Mouse (Mus musculus): ENCODE data around the gene Cdh24. TPM values are rescaled to one million over a fixed set of nuclear protein-coding genes. Genes with fewer than 3 reads are reported as not detected.
A peak's percentile ranks its signal among the peaks of the same experiment; 100 is the strongest.

Gene Cdh24
- polyA plus RNA-seq, 2 experiments = 0.13 to 1.4 TPM

GRCm38 (mm10) chr14:54669381-54669780 lies 28.2 kb upstream of the Cdh24 start:
- no peak for DNase-seq (ENCODE audit: low read depth in 3 of 3, low spot score in 3 of 3)
- Histone ChIP-seq H3K27me3 (ENCODE audit: control insufficient read depth, insufficient read depth, low read length) (no peaks in the 10 kb centered on the region), H3K4me2 (ENCODE audit: low read depth) (no peak overlapping the region), H3K36me3 (replicated peaks; ENCODE audit: control insufficient read depth, insufficient read depth, low read depth) (peaks cover 57% of the 10 kb centered on the region), H3K4me1 (replicated peaks; ENCODE audit: control insufficient read depth in 2 of 2, insufficient read depth in 2 of 2, low read length in 1 of 2) (no peaks in the 10 kb centered on the region), H3K4me3 (ENCODE audit: insufficient read depth in 1 of 2, low read depth in 2 of 2, low read length in 2 of 2) (no peak overlapping the region), H3K27ac (no peak overlapping the region), H3K9me3 (ENCODE audit: control insufficient read depth, low read length) (no peaks in the 10 kb centered on the region), H3K9ac (replicated peaks) (no peak overlapping the region)
- TF ChIP-seq CTCF (IDR thresholded peaks at IDR 0.05; ENCODE audit: low read depth) (peak; percentile 87), EP300 (IDR thresholded peaks at IDR 0.05; ENCODE audit: low read depth) (no peak)
- 56% methylated on average over 4 of the region's 4 CpGs for WGBS (ENCODE audit: insufficient replicate concordance)
- no peak for ATAC-seq (ENCODE audit: insufficient read depth)

- DNase-seq (ENCODE audit: low read depth in 3 of 3, low spot score in 3 of 3) (no peak), ATAC-seq (ENCODE audit: insufficient read depth) (no peak)
- Histone ChIP-seq H3K4me1 (replicated peaks; ENCODE audit: control insufficient read depth in 2 of 2, insufficient read depth in 2 of 2, low read length in 1 of 2) (no peaks in the 10 kb centered on the region), H3K4me2 (ENCODE audit: low read depth) (no peak overlapping the region), H3K9ac (replicated peaks) (no peak overlapping the region), H3K27me3 (ENCODE audit: control insufficient read depth, insufficient read depth, low read length) (no peaks in the 10 kb centered on the region), H3K27ac (no peak overlapping the region), H3K9me3 (ENCODE audit: control insufficient read depth, low read length) (no peaks in the 10 kb centered on the region), H3K36me3 (replicated peaks; ENCODE audit: control insufficient read depth, insufficient read depth, low read depth) (peaks cover 85% of the 10 kb centered on the region), H3K4me3 (ENCODE audit: insufficient read depth in 1 of 2, low read depth in 2 of 2, low read length in 2 of 2) (no peak overlapping the region)
- TF ChIP-seq CTCF (IDR thresholded peaks at IDR 0.05; ENCODE audit: low read depth) (no peak), EP300 (IDR thresholded peaks at IDR 0.05; ENCODE audit: low read depth) (no peak)
- WGBS (ENCODE audit: insufficient replicate concordance) = 81% methylated on average over 10 of the region's 10 CpGs
These were observed 23.5 kb upstream of the Cdh24 start for GRCm38 (mm10) chr14:54664477-54665222.

GRCm38 (mm10) chr14:54660009-54660408 lies 18.8 kb upstream of the Cdh24 start:
- no peaks in the 10 kb centered on the region for H3K27me3 ChIP-seq (ENCODE audit: control insufficient read depth, insufficient read depth, low read length)
- 83% methylated on average over 2 of the region's 2 CpGs for WGBS (ENCODE audit: insufficient replicate concordance)
- H3K4me2 ChIP-seq (ENCODE audit: low read depth) = no peak overlapping the region
- H3K36me3 ChIP-seq (replicated peaks; ENCODE audit: control insufficient read depth, insufficient read depth, low read depth) = peaks cover 91% of the 10 kb centered on the region
- H3K4me3 ChIP-seq (ENCODE audit: insufficient read depth in 1 of 2, low read depth in 2 of 2, low read length in 2 of 2) = no peak overlapping the region
- H3K9ac ChIP-seq (replicated peaks) = no peak overlapping the region
- DNase-seq (ENCODE audit: low read depth in 3 of 3, low spot score in 3 of 3) (peak in 1 of 3 experiments; percentile 53), ATAC-seq (ENCODE audit: insufficient read depth) (no peak)
- H3K4me1 ChIP-seq (replicated peaks; ENCODE audit: control insufficient read depth in 2 of 2, insufficient read depth in 2 of 2, low read length in 1 of 2) = no peaks in the 10 kb centered on the region
- no peaks in the 10 kb centered on the region for H3K9me3 ChIP-seq (ENCODE audit: control insufficient read depth, low read length)
- TF ChIP-seq EP300 (IDR thresholded peaks at IDR 0.05; ENCODE audit: low read depth) (no peak), CTCF (IDR thresholded peaks at IDR 0.05; ENCODE audit: low read depth) (no peak)
- no peak overlapping the region for H3K27ac ChIP-seq

- peaks cover 58% of the 10 kb centered on the region for H3K36me3 ChIP-seq (replicated peaks; ENCODE audit: control insufficient read depth, insufficient read depth, low read depth)
- 0% methylated on average over 12 of the region's 12 CpGs for WGBS (ENCODE audit: insufficient replicate concordance)
- H3K27me3 ChIP-seq (ENCODE audit: control insufficient read depth, insufficient read depth, low read length) = no peaks in the 10 kb centered on the region
- peak overlapping the region; percentile 91 for H3K4me2 ChIP-seq (ENCODE audit: low read depth)
- no peak for TF ChIP-seq EP300 (IDR thresholded peaks at IDR 0.05; ENCODE audit: low read depth)
- TF ChIP-seq CTCF (IDR thresholded peaks at IDR 0.05; ENCODE audit: low read depth) = peak; percentile 26; the same call in 1 of the 2 replicates
- DNase-seq (ENCODE audit: low read depth in 3 of 3, low spot score in 3 of 3) = peak; percentile 76 to 78 (median 77)
- peak overlapping the region; percentile 62 to 98 for H3K4me3 ChIP-seq (ENCODE audit: insufficient read depth in 1 of 2, low read depth in 2 of 2, low read length in 2 of 2)
- H3K4me1 ChIP-seq (replicated peaks; ENCODE audit: control insufficient read depth in 2 of 2, insufficient read depth in 2 of 2, low read length in 1 of 2) = peaks cover 14 to 19% of the 10 kb centered on the region in 2 experiments
- ATAC-seq (ENCODE audit: insufficient read depth) = peak; percentile 85
- H3K27ac ChIP-seq = peak overlapping the region; percentile 65
- no peaks in the 10 kb centered on the region for H3K9me3 ChIP-seq (ENCODE audit: control insufficient read depth, low read length)
- peak overlapping the region; percentile 58 for H3K9ac ChIP-seq (replicated peaks)
These were observed 12.3 kb upstream of the Cdh24 start for GRCm38 (mm10) chr14:54653496-54653895.

- Histone ChIP-seq H3K27me3 (ENCODE audit: control insufficient read depth, insufficient read depth, low read length) (no peaks in the 10 kb centered on the region), H3K9ac (replicated peaks) (peak overlapping the region; percentile 58), H3K9me3 (ENCODE audit: control insufficient read depth, low read length) (no peaks in the 10 kb centered on the region), H3K4me1 (replicated peaks; ENCODE audit: control insufficient read depth in 2 of 2, insufficient read depth in 2 of 2, low read length in 1 of 2) (peaks cover 14 to 19% of the 10 kb centered on the region in 2 experiments), H3K4me2 (ENCODE audit: low read depth) (peak overlapping the region; percentile 91), H3K4me3 (ENCODE audit: insufficient read depth in 1 of 2, low read depth in 2 of 2, low read length in 2 of 2) (peak overlapping the region; percentile 62 to 98), H3K27ac (peak overlapping the region; percentile 65), H3K36me3 (replicated peaks; ENCODE audit: control insufficient read depth, insufficient read depth, low read depth) (peaks cover 57% of the 10 kb centered on the region)
- TF ChIP-seq EP300 (IDR thresholded peaks at IDR 0.05; ENCODE audit: low read depth) = no peak
- TF ChIP-seq CTCF (IDR thresholded peaks at IDR 0.05; ENCODE audit: low read depth) = no peak
- DNase-seq (ENCODE audit: low read depth in 3 of 3, low spot score in 3 of 3) = no peak
- no peak for ATAC-seq (ENCODE audit: insufficient read depth)
- WGBS (ENCODE audit: insufficient replicate concordance) = 5% methylated on average over 7 of the region's 7 CpGs
These were observed 11.6 kb upstream of the Cdh24 start for GRCm38 (mm10) chr14:54652787-54653186.
